Mouse (Mus musculus) erythroblast, embryonic 14.5 days (primary cell): Measurements from ENCODE around the gene Thsd7a.

Source experiments
- GATA1 ChIP-seq: IDR thresholded peaks from 2 replicates; pipeline ENCODE4 v1.6.1; 2012; ENCODE audit warnings: low read length, inconsistent platforms, mixed read lengths
- TAL1 ChIP-seq: IDR thresholded peaks from 3 replicates; pipeline ENCODE4 v1.6.1; 2012; ENCODE audit warnings: low read length, inconsistent platforms, mixed read lengths

- no peak for TF ChIP-seq GATA1
- TF ChIP-seq TAL1, result no peak
These were observed 231.5 kb downstream of the Thsd7a start for GRCm38 (mm10) chr6:12517726-12518125.
